Mouse (Mus musculus) v-Abl transformed pro-B cells (cell line): ENCODE measurements around the gene Olfr1351.
"Not testable (repeated sequence)": the region's sequence is repeated elsewhere in the genome, so short reads cannot be mapped to it uniquely, and the experiment has no call there.

Source experiments
- in situ Hi-C, 2 experiments: fragments of 400-800 bp; cut with MboI; formaldehyde crosslinking; loops; one replicate each; pipeline ENCODE4 v1.15.1; 2025; ENCODE audit not compliant: unreplicated experiment in 2 of 2

The Olfr1351 gene

DNA sequence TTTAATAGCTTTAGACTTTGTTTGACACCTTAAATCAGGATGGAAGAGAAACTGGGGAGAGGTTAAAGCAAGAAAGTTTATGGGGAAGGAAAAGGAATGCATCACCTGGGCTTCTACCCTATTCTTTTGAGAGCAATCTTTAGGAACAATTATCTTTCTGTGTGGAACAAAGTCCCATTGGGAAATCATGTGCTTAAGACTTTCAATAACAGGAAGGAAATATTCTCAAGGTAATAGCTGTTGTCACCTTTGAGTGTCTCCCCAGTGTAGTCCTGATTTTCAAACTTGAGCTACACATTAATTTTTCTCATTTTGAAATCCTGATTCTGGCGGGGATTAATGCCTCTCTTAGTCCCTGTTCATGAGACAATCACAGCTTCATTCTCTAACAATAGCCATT is at the start of gene Olfr1351:
Gene Olfr1351, plus strand, starts transcription at position 301 of the 400 bp plus-strand sequence.
- in situ Hi-C loops = no loop called here

DNA sequence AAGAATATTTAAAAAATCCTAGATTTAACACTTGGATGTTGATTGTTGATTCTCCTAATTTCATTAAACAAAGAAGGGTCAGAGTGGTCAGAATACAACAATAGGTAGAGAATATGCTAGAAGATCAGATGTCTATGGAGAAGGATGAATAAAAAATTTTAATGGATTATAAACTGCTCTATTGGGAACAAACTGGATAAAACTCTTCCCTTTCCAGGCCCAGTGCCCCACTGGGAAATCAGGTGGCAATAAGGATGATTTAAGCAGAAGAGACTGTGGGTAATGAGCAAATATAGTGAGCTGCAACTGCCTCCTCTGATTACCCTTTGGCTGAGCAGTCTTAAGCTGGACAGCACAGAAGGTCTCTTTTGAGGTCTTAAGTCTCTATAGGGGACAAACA is 49.3 kb upstream of the Olfr1351 start, which contains the start of gene Olfr1353:
Gene Olfr1353, plus strand, starts transcription at position 301 of the 400 bp plus-strand sequence.
- in situ Hi-C loops = not testable (repeated sequence)

DNA sequence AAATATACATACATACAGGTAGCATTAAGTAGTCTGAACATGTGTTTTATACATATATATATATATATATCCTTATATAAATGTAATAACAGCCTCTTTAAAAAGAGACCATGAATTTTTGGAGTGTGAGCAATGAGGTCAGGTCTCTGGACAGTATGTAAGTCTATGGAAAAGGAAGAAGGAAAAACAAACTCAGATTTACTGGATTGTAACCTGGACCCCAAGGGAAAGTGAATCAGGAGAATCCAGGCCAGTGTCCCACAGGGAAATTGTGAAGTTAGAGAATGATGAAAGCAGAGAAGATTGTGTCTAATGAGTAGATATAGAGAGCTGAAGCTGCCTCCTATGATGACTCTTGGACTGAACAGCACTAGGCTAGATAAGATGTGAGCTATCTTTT is 31.5 kb upstream of the Olfr1351 start, which contains the start of gene Olfr1352:
Gene Olfr1352, plus strand, starts transcription at position 301 of the 400 bp plus-strand sequence.
- in situ Hi-C loops = no loop called here

DNA sequence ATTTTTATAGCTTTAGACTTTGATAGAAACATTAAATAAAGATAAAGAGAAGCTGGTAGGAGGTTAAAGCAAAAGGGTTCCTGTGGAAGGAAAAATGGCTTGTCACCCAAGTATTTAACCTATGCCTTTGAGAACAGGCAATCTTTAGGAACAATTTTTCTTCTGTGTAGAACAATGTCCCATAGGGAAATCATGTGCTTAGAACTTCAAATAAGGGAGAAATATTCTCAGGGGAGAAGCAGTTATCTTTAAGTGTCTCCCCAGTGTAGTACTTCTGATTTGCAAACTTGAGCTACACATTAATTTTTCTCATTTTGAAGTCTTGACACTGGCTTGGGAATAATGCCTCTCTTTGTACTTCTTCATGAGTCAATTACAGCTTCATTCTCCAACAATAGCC is 16.2 kb downstream of the Olfr1351 start, which contains the start of gene Olfr57:
Gene Olfr57, plus strand, starts transcription at position 301 of the 400 bp plus-strand sequence.
- in situ Hi-C loops = no loop called here

DNA sequence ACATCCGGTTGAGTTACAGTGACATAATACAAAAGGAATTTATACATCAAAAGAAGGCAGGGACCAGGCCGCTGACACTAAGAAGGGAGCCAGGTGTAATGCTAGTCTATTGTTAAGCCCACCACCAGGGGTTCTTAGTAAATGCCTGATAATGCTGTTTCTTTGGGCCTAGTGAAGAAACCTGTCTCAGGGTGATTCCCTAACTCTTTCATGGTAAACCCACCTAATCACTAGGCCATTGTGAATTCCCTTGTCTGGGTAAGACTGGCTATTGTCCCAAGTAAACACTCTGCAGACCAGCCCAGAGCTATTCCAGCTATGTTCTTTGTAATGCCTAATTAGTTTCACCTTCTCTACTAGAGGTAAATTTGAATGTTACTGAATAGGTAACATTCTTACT is 30.2 kb downstream of the Olfr1351 start:
- in situ Hi-C loops = not testable (repeated sequence)

DNA sequence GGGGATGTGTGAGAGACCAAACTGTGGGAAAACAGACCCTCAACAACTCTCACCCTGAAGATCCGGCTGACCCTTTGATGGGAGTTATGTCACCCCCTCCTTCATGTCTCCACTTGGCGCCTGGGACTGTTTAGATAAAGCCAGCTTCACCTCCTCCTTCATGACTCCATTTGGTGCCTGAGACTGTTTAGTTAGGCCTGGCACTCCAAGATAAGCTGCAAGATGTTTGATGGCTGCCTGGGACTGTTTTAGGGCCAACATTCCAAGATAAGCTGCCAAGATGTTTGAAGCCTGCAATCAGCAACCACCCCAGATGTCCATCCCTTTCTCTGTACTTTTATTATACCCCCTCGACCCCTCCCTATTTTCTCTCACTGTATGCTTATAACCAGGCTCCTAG is 45.1 kb downstream of the Olfr1351 start:
- in situ Hi-C loops = not testable (repeated sequence)
